Mouse (Mus musculus): ENCODE results near the gene Slc27a5. TPM values are rescaled to one million over a fixed set of nuclear protein-coding genes. Genes with fewer than 3 reads are reported as not detected.

Gene Slc27a5
- polyA plus RNA-seq, 1 experiment: 0.06 TPM

- Histone ChIP-seq H3K27ac (ENCODE audit: control insufficient read depth, insufficient read depth, low read depth, low read length) (peak overlapping the region; percentile 46; the same call in 1 of the 2 replicates), H3K4me1 (ENCODE audit: control insufficient read depth, insufficient read depth, low read length) (peaks cover 5% of the 10 kb centered on the region; the same call in 1 of the 2 replicates), H3K27me3 (ENCODE audit: control insufficient read depth, insufficient read depth, low read length) (no peaks in the 10 kb centered on the region), H3K4me3 (ENCODE audit: control insufficient read depth, low read depth, low read length) (peak overlapping the region; percentile 74), H3K36me3 (ENCODE audit: control insufficient read depth, insufficient read depth, low read length) (no peaks in the 10 kb centered on the region)
- TF ChIP-seq POLR2A (IDR thresholded peaks at IDR 0.05; ENCODE audit: control insufficient read depth, low read depth, low read length) (no peak), CTCF (IDR thresholded peaks at IDR 0.05; ENCODE audit: control insufficient read depth, insufficient read depth, insufficient replicate concordance, low read depth, low read length) (no peak)
Measured at GRCm38 (mm10) chr7:12966104-12966845, 31.7 kb downstream of the Slc27a5 start.

GRCm38 (mm10) chr7:12965678-12966091 lies 32.3 kb downstream of the Slc27a5 start, which contains the start of gene Zfp324:
Gene Zfp324 (plus strand): TSS chr7:12965838.
- Histone ChIP-seq H3K4me3 (ENCODE audit: control insufficient read depth, low read depth, low read length) (peak within 1 kb of the TSS; percentile 74), H3K27ac (ENCODE audit: control insufficient read depth, insufficient read depth, low read depth, low read length) (peak within 1 kb of the TSS; percentile 46; the same call in 1 of the 2 replicates), H3K4me1 (ENCODE audit: control insufficient read depth, insufficient read depth, low read length) (peaks cover 5% of the 10 kb centered on the region; the same call in 1 of the 2 replicates), H3K36me3 (ENCODE audit: control insufficient read depth, insufficient read depth, low read length) (no peaks in the 10 kb centered on the region), H3K27me3 (ENCODE audit: control insufficient read depth, insufficient read depth, low read length) (no peaks in the 10 kb centered on the region)
- no peak for TF ChIP-seq CTCF (IDR thresholded peaks at IDR 0.05; ENCODE audit: control insufficient read depth, insufficient read depth, insufficient replicate concordance, low read depth, low read length)
- TF ChIP-seq POLR2A (IDR thresholded peaks at IDR 0.05; ENCODE audit: control insufficient read depth, low read depth, low read length): peak; percentile 60

GRCm38 (mm10) chr7:12961511-12962141 lies 36.4 kb downstream of the Slc27a5 start:
- H3K4me1 ChIP-seq (ENCODE audit: control insufficient read depth, insufficient read depth, low read length): peaks cover 2% of the 10 kb centered on the region; the same call in 1 of the 2 replicates
- H3K36me3 ChIP-seq (ENCODE audit: control insufficient read depth, insufficient read depth, low read length): no peaks in the 10 kb centered on the region
- TF ChIP-seq POLR2A (IDR thresholded peaks at IDR 0.05; ENCODE audit: control insufficient read depth, low read depth, low read length) (0 out of 2 replicates have a peak, but pooled peaks have one; percentile 13), CTCF (IDR thresholded peaks at IDR 0.05; ENCODE audit: control insufficient read depth, insufficient read depth, insufficient replicate concordance, low read depth, low read length) (no peak)
- peak overlapping the region; percentile 63; the same call in 1 of the 2 replicates for H3K27ac ChIP-seq (ENCODE audit: control insufficient read depth, insufficient read depth, low read depth, low read length)
- no peaks in the 10 kb centered on the region for H3K27me3 ChIP-seq (ENCODE audit: control insufficient read depth, insufficient read depth, low read length)
- H3K4me3 ChIP-seq (ENCODE audit: control insufficient read depth, low read depth, low read length): peak overlapping the region; percentile 81

GRCm38 (mm10) chr7:12959718-12960117 lies 38.3 kb downstream of the Slc27a5 start:
- H3K27me3 ChIP-seq (ENCODE audit: control insufficient read depth, insufficient read depth, low read length): no peaks in the 10 kb centered on the region
- H3K4me1 ChIP-seq (ENCODE audit: control insufficient read depth, insufficient read depth, low read length): peaks cover 2% of the 10 kb centered on the region; the same call in 1 of the 2 replicates
- TF ChIP-seq POLR2A (IDR thresholded peaks at IDR 0.05; ENCODE audit: control insufficient read depth, low read depth, low read length) (no peak), CTCF (IDR thresholded peaks at IDR 0.05; ENCODE audit: control insufficient read depth, insufficient read depth, insufficient replicate concordance, low read depth, low read length) (no peak)
- no peak overlapping the region for H3K27ac ChIP-seq (ENCODE audit: control insufficient read depth, insufficient read depth, low read depth, low read length)
- no peaks in the 10 kb centered on the region for H3K36me3 ChIP-seq (ENCODE audit: control insufficient read depth, insufficient read depth, low read length)
- no peak overlapping the region for H3K4me3 ChIP-seq (ENCODE audit: control insufficient read depth, low read depth, low read length)

- H3K27me3 ChIP-seq (ENCODE audit: control insufficient read depth, insufficient read depth, low read length): no peaks in the 10 kb centered on the region
- H3K36me3 ChIP-seq (ENCODE audit: control insufficient read depth, insufficient read depth, low read length): no peaks in the 10 kb centered on the region
- TF ChIP-seq CTCF (IDR thresholded peaks at IDR 0.05; ENCODE audit: control insufficient read depth, insufficient read depth, insufficient replicate concordance, low read depth, low read length): no peak
- TF ChIP-seq POLR2A (IDR thresholded peaks at IDR 0.05; ENCODE audit: control insufficient read depth, low read depth, low read length): no peak
- H3K4me1 ChIP-seq (ENCODE audit: control insufficient read depth, insufficient read depth, low read length): peaks cover 2% of the 10 kb centered on the region; the same call in 1 of the 2 replicates
- H3K27ac ChIP-seq (ENCODE audit: control insufficient read depth, insufficient read depth, low read depth, low read length): no peak overlapping the region
- no peak overlapping the region for H3K4me3 ChIP-seq (ENCODE audit: control insufficient read depth, low read depth, low read length)
Measured at GRCm38 (mm10) chr7:12958948-12959347, 39.0 kb downstream of the Slc27a5 start.

- H3K4me1 ChIP-seq (ENCODE audit: control insufficient read depth, insufficient read depth, low read length): peaks cover 2% of the 10 kb centered on the region; the same call in 1 of the 2 replicates
- no peaks in the 10 kb centered on the region for H3K27me3 ChIP-seq (ENCODE audit: control insufficient read depth, insufficient read depth, low read length)
- TF ChIP-seq CTCF (IDR thresholded peaks at IDR 0.05; ENCODE audit: control insufficient read depth, insufficient read depth, insufficient replicate concordance, low read depth, low read length) (no peak), POLR2A (IDR thresholded peaks at IDR 0.05; ENCODE audit: control insufficient read depth, low read depth, low read length) (no peak)
- H3K27ac ChIP-seq (ENCODE audit: control insufficient read depth, insufficient read depth, low read depth, low read length): no peak overlapping the region
- no peaks in the 10 kb centered on the region for H3K36me3 ChIP-seq (ENCODE audit: control insufficient read depth, insufficient read depth, low read length)
- H3K4me3 ChIP-seq (ENCODE audit: control insufficient read depth, low read depth, low read length): no peak overlapping the region
Measured at GRCm38 (mm10) chr7:12957511-12957910, 40.5 kb downstream of the Slc27a5 start.

GRCm38 (mm10) chr7:12954896-12955295 lies 43.1 kb downstream of the Slc27a5 start:
- H3K36me3 ChIP-seq (ENCODE audit: control insufficient read depth, insufficient read depth, low read length): no peaks in the 10 kb centered on the region
- H3K27me3 ChIP-seq (ENCODE audit: control insufficient read depth, insufficient read depth, low read length): no peaks in the 10 kb centered on the region
- H3K27ac ChIP-seq (ENCODE audit: control insufficient read depth, insufficient read depth, low read depth, low read length): no peak overlapping the region
- TF ChIP-seq POLR2A (IDR thresholded peaks at IDR 0.05; ENCODE audit: control insufficient read depth, low read depth, low read length) (no peak), CTCF (IDR thresholded peaks at IDR 0.05; ENCODE audit: control insufficient read depth, insufficient read depth, insufficient replicate concordance, low read depth, low read length) (no peak)
- H3K4me3 ChIP-seq (ENCODE audit: control insufficient read depth, low read depth, low read length): no peak overlapping the region
- H3K4me1 ChIP-seq (ENCODE audit: control insufficient read depth, insufficient read depth, low read length): no peaks in the 10 kb centered on the region; the same call in 1 of the 2 replicates
